Mouse (Mus musculus) liver, embryonic 11.5 days (tissue): ENCODE measurements at regions not wholly inside any gene's neighbourhood (a gene's known extent, or its start where the extent isn't known, plus 50 kb on each side); places are given as distances from the start of the nearest gene placed in this dataset.

Source experiments
- ATAC-seq: fragments of 200-750 bp; cut with Nextera tagmentation; replicated peaks from 2 replicates; pipeline ENCODE4 v1.8.0; 2017; ENCODE audit warnings: moderate number of reproducible peaks, mild to moderate bottlenecking, moderate TSS enrichment, moderate library complexity; ENCODE audit not compliant: low FRiP score
- DNase-seq: peaks from one replicate; pipeline ENCODE4 v3.0.0-alpha.2; 2017; ENCODE audit warnings: low spot score
- H3K27ac ChIP-seq: fragments of 300-500 bp; sonication (generic); 2 replicates; pipeline ENCODE4 v1.5.1; 2014; ENCODE audit warnings: mild to moderate bottlenecking, low read depth, low read length, control low read depth
- H3K27me3 ChIP-seq: fragments of 300-500 bp; sonication (generic); replicated peaks from 2 replicates; pipeline ENCODE4 v1.6.1; 2014; ENCODE audit warnings: low read length, mixed read lengths; ENCODE audit not compliant: control insufficient read depth, insufficient read depth
- H3K36me3 ChIP-seq: fragments of 300-500 bp; sonication (generic); 2 replicates; pipeline ENCODE4 v1.6.1; 2014; ENCODE audit warnings: mild to moderate bottlenecking, low read length, moderate library complexity, mixed read lengths; ENCODE audit not compliant: control insufficient read depth, insufficient read depth
- H3K4me1 ChIP-seq: fragments of 300-500 bp; sonication (generic); replicated peaks from 2 replicates; pipeline ENCODE4 v1.6.1; 2014; ENCODE audit warnings: low read length, mixed read lengths; ENCODE audit not compliant: control insufficient read depth, insufficient read depth
- H3K4me2 ChIP-seq: fragments of 300-500 bp; sonication (generic); 2 replicates; pipeline ENCODE4 v1.6.1; 2014; ENCODE audit warnings: mild to moderate bottlenecking, control low read depth, moderate library complexity
- H3K4me3 ChIP-seq: fragments of 300-500 bp; sonication (generic); 2 replicates; pipeline ENCODE4 v1.5.1; 2014; ENCODE audit warnings: low read depth, low read length, control low read depth
- H3K9ac ChIP-seq: fragments of 300-500 bp; sonication (generic); 2 replicates; pipeline ENCODE4 v1.6.1; 2014; ENCODE audit warnings: low read depth, low read length, control low read depth
- H3K9me3 ChIP-seq: fragments of 300-500 bp; sonication (generic); 2 replicates; pipeline ENCODE4 v1.6.1; 2016; ENCODE audit warnings: low read length, inconsistent platforms, mixed read lengths; ENCODE audit not compliant: control insufficient read depth
- WGBS: fragments of 180-500 bp; shearing (Covaris S2); extraction: QIAGEN DNeasy Blood & Tissue Kit; methylation state at CpG from one replicate; pipeline ENCODE4 v1.1.7; 2014; 5-methylcytosine and 5-hydroxymethylcytosine counted together

DNA sequence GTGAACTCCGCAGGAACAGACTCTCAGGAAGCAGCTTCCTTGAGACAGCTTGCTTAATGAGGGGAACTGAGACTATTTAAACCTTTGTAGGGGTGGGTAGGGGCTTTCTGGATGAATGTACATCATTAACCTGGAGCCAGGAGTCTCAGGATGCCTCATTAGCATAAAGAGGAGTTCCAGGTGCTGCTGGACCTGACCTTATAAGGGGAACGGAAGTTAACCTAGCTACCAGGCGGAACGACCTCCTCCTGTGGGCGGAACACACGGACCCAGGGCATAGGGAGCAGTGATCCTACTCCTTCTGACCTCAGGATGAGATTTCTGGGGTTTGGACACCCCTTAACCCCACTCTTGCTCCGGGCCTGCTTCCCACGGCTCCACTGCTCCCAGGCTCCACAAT, 417.6 kb upstream of the Smim15 start:
- Histone ChIP-seq H3K4me1 (no peaks in the 10 kb centered on the region), H3K9me3 (no peaks in the 10 kb centered on the region), H3K4me3 (no peak overlapping the region), H3K9ac (no peak overlapping the region), H3K4me2 (no peak overlapping the region), H3K27ac (no peak overlapping the region), H3K27me3 (no peaks in the 10 kb centered on the region), H3K36me3 (no peaks in the 10 kb centered on the region)
- ATAC-seq (no peak), DNase-seq (no peak)
- WGBS, result 73% methylated on average over 8 of the region's 8 CpGs

DNA sequence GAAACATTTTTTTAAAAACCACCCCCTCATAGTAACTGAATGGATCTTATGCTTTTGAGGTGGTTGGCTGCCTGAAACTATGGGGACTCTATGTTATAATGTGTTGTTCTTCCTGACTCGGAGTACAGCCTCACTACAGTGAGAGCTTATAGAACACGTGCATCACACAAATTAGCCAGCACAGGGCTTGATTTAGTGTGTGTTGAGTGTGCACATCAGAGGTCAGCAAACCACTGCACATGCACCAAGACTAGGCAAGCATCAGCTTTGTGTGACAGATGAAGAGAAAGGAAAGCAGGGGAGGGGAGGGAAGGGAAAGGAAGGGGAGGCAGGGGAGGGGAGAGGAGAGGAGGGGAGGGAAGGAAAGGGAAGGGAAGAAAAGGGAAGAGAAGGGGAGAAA, 422.9 kb upstream of the Smim15 start:
- ATAC-seq, result no peak
- peaks cover 20% of the 10 kb centered on the region for H3K4me1 ChIP-seq
- no peak overlapping the region for H3K27ac ChIP-seq
- no peak overlapping the region for H3K4me3 ChIP-seq
- DNase-seq, result no peak
- H3K27me3 ChIP-seq, result no peaks in the 10 kb centered on the region
- WGBS, result 76% methylated on average over 2 of the region's 2 CpGs
- H3K4me2 ChIP-seq, result no peak overlapping the region
- no peaks in the 10 kb centered on the region for H3K36me3 ChIP-seq
- no peak overlapping the region for H3K9ac ChIP-seq
- no peaks in the 10 kb centered on the region for H3K9me3 ChIP-seq

DNA sequence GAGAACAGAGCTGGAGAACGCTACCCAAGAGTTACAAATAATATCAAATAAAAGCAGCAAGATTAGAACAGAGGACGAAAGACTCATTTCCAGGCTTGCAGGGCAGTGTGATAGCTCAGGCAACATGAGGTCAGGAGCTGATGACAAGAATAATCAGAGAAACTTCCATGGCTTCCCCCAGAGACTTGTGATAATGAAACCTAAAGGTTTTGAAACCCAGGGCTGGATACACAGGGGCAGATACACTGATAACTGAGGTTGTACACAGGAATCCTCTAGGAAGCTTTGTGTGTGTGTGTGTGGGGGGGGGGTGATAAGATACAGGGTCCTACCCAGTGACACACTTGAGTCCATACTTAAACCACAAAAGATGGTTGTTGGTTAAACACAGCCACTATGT, 423.4 kb upstream of the Smim15 start:
- DNase-seq, result no peak
- Histone ChIP-seq H3K9ac (no peak overlapping the region), H3K36me3 (no peaks in the 10 kb centered on the region), H3K9me3 (no peaks in the 10 kb centered on the region), H3K27me3 (no peaks in the 10 kb centered on the region), H3K27ac (no peak overlapping the region), H3K4me3 (no peak overlapping the region), H3K4me2 (no peak overlapping the region), H3K4me1 (peaks cover 20% of the 10 kb centered on the region)
- ATAC-seq, result no peak
- WGBS, result 49% methylated on average over 2 of the region's 2 CpGs

DNA sequence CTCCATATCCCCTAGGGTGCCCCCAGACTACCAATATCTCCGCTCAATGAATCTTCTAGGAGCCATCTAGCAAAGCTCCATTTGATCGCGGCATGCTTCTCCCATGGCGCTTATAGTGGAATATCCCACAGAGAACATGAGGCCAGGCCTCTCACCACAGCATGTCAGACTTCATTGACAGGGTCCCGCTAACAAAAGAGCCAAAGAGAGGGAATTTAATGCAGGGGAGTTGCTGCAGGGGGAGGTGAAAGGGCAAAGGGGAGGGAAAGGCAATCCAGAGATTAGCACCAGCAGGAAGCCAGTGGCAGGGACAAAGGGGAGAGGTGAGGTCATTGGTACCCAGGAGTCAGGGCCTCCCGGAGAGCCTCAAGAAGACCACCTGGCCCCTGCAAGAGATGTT, 424.0 kb upstream of the Smim15 start:
- no peak overlapping the region for H3K4me2 ChIP-seq
- no peak overlapping the region for H3K9ac ChIP-seq
- WGBS, result 26% methylated on average over 6 of the region's 6 CpGs

DNA sequence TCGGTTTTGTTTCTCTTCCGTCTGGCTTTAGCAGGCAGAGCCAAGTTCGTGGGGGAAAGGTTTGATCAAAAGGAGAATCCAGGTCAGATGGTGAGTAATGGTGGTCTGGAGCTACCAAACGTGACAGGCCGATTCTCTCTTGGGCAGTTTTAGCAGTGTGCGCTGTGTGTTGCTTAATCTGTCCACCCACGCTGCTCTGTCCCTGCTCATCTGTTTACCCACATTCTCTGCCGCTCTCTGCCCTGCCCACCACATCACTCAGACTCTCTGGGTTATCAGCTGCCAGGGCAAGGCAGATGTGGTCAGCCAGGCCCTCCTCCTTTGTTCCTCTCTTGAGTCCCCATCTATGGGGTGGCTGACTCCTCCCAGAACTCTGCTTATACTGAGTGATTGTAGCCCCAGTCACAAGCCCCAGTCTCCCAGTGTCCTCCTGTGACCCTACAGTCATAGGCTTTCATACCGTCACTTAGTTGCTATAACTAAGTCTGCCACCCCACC, 424.8 kb upstream of the Smim15 start:
- Histone ChIP-seq H3K4me3 (peak overlapping the region; percentile 31), H3K9me3 (no peaks in the 10 kb centered on the region), H3K9ac (peak overlapping the region; percentile 53; the same call in 1 of the 2 replicates), H3K36me3 (no peaks in the 10 kb centered on the region), H3K27ac (0 out of 2 replicates have a peak overlapping the region, but pooled peaks have one; percentile 26), H3K4me2 (peak overlapping the region; percentile 59), H3K27me3 (no peaks in the 10 kb centered on the region), H3K4me1 (peaks cover 20% of the 10 kb centered on the region)
- 11% methylated on average over 9 of the region's 9 CpGs for WGBS
- DNase-seq, result peak; percentile 54
- ATAC-seq, result peak; percentile 94

More for the DNA sequence above, 424.0 kb upstream of the Smim15 start:
- Histone ChIP-seq H3K27me3 (no peaks in the 10 kb centered on the region), H3K4me3 (no peak overlapping the region), H3K4me1 (peaks cover 20% of the 10 kb centered on the region), H3K36me3 (no peaks in the 10 kb centered on the region), H3K9me3 (no peaks in the 10 kb centered on the region), H3K27ac (no peak overlapping the region)
- ATAC-seq, result no peak
- DNase-seq, result no peak

DNA sequence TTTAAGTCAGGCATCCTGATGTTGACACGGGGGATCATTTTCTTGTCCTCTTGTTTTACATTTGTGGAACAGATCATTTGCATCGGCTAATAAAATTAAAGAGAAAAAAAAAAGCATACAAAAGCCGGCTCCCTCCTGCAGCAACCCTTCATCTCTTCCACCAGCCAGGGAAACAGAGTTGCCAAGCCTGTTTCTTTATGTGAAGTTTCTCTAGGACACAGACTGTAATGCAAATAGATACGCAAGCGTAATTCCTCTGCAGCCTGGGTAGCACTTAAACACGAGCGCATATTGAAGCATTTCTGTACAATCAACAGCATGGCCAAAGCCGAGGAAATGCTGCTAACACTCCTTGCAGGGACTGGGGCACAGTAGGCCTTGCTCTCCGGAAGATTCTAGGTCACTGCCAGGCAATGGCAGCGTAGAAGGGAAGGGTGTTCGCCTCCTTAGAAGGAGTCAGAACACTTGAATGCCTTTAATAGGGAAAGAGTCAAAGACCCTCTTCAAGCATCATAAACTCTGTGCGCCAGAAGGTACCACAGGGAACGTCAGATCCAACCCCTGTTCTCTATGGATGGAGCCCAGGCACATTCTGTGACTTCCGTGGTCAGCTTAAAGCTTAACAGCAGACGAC, 425.3 kb upstream of the Smim15 start:
- 56% methylated on average over 15 of the region's 15 CpGs for WGBS
- Histone ChIP-seq H3K9me3 (no peaks in the 10 kb centered on the region), H3K27ac (0 out of 2 replicates have a peak overlapping the region, but pooled peaks have one; percentile 26), H3K4me3 (peak overlapping the region; percentile 31), H3K36me3 (no peaks in the 10 kb centered on the region), H3K27me3 (no peaks in the 10 kb centered on the region), H3K4me2 (peak overlapping the region; percentile 59), H3K4me1 (peaks cover 20% of the 10 kb centered on the region), H3K9ac (peak overlapping the region; percentile 53; the same call in 1 of the 2 replicates)
- DNase-seq (no peak), ATAC-seq (no peak)

DNA sequence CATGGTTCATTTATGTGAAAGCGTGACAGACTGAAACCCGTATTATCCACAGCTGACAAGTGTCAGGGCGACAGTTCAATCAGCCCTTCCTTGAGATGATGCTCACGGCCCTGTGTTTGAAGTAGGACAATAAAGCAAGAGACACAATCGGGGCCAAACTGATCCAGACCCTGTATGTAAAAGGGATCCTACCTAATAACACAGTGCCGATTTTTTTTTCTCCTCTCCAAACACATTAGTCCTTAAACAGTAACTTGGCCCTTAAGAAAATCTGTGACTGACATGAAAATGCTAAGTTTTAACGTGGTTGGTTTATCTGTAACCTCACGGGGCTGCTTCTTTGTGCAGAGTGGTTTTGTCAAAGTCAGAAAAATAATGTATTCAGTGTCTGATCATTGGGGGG, 425.9 kb upstream of the Smim15 start:
- no peak for ATAC-seq
- H3K36me3 ChIP-seq, result no peaks in the 10 kb centered on the region
- H3K27me3 ChIP-seq, result no peaks in the 10 kb centered on the region
- no peaks in the 10 kb centered on the region for H3K9me3 ChIP-seq
- no peak overlapping the region for H3K27ac ChIP-seq
- WGBS, result 60% methylated on average over 8 of the region's 8 CpGs
- no peak overlapping the region for H3K9ac ChIP-seq
- H3K4me2 ChIP-seq, result no peak overlapping the region
- peaks cover 20% of the 10 kb centered on the region for H3K4me1 ChIP-seq
- no peak overlapping the region for H3K4me3 ChIP-seq
- no peak for DNase-seq

DNA sequence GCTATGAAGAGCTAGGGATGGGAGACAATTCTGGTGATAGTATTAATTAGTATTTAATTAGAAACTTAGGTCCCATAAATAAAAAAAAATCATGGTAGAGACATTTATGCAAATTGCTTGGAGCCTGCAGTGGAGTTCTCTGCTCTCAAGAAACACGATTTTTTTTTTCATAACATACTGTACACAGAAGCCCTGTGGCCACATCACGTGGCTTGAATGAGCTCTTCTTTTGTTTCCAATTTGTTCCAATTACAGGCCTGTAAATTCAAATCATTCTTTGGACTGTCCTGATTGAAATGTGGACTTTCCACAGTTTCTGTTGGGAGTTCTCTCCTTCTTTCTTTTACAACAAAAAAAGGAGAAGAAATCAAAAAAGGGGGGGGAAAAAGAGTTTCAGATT, 426.7 kb upstream of the Smim15 start:
- ATAC-seq (no peak), DNase-seq (no peak)
- Histone ChIP-seq H3K9ac (no peak overlapping the region), H3K9me3 (no peaks in the 10 kb centered on the region), H3K27ac (no peak overlapping the region), H3K4me3 (no peak overlapping the region), H3K4me2 (no peak overlapping the region), H3K4me1 (peaks cover 20% of the 10 kb centered on the region), H3K36me3 (no peaks in the 10 kb centered on the region), H3K27me3 (no peaks in the 10 kb centered on the region)
- 72% methylated on average over 2 of the region's 2 CpGs for WGBS

DNA sequence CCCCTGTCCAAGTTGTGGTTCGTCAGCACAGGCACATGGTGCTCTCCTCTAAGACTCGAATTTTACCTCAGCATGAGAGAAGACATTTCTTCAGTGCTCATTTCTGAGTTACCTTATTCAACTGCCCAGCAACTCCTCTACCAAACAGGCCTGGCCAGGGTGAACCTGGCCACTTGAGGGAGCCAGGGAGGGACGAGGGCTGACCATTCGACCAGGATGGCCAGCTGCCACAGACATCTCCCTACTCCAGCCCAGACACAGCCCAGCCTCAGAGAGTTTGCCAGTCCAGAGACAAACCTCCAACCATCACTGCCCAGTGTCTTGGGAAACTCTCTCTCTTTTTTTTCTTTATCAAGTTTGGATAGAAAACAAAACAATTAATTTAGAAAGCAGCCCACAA, 427.5 kb upstream of the Smim15 start:
- no peak overlapping the region for H3K4me3 ChIP-seq
- H3K9ac ChIP-seq, result no peak overlapping the region
- H3K4me2 ChIP-seq, result no peak overlapping the region
- H3K27me3 ChIP-seq, result no peaks in the 10 kb centered on the region
- H3K9me3 ChIP-seq, result no peaks in the 10 kb centered on the region
- ATAC-seq (no peak), DNase-seq (no peak)
- peaks cover 20% of the 10 kb centered on the region for H3K4me1 ChIP-seq
- H3K27ac ChIP-seq, result no peak overlapping the region
- 73% methylated on average over 4 of the region's 4 CpGs for WGBS
- H3K36me3 ChIP-seq, result no peaks in the 10 kb centered on the region
